Mouse (Mus musculus): Measurements from ENCODE around the gene St6galnac3.

DNA sequence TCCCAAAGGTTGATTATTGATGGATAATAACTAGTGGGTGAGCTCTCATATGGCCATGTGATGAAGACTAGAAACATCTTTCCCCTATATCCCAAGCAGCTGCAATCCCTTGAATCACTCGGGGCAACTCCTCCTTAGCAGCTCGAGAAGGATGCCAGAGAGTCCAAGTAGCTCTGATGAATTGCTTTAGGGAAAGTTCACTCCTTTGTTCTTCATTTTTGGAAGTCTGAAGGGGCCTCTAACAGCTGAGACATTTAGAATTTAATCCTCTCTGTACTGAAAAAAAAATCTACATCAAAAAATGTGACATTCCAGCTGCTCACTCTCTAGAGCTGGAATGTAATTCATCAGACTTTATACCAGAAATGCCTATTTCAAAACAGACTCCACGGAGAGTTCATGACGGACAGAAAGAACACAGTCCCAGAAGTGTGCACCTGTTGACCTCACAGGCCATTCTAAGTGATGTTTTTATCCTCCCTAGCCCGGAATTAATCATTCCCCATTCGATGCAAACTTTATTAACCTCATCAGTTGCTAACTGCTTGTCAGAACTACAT, 211.4 kb downstream of the St6galnac3 start:
- TF ChIP-seq CTCF (conservative IDR thresholded peaks at IDR 0.05 in 1 of 2, IDR thresholded peaks at IDR 0.05 in 1 of 2; ENCODE audit: low read depth in 2 of 2, low read length in 2 of 2) (no peak), POLR2A (IDR thresholded peaks at IDR 0.05; ENCODE audit: low read depth, low read length) (no peak), HCFC1 (IDR thresholded peaks at IDR 0.05; ENCODE audit: low read depth, low read length) (no peak), ELF1 (IDR thresholded peaks at IDR 0.05; ENCODE audit: low read depth, low read length) (no peak), MAX (IDR thresholded peaks at IDR 0.05; ENCODE audit: low read length) (no peak), NRF1 (IDR thresholded peaks at IDR 0.05; ENCODE audit: low read depth, low read length) (no peak), ZNF384 (IDR thresholded peaks at IDR 0.05; ENCODE audit: low read depth, low read length) (no peak), USF1 (IDR thresholded peaks at IDR 0.05; ENCODE audit: low read depth, low read length) (no peak), MEF2A (IDR thresholded peaks at IDR 0.05; ENCODE audit: borderline replicate concordance, low read depth, low read length) (no peak)

Measured in CH12.LX (cell line).